Mouse (Mus musculus): ENCODE measurements around the gene Socs1.
A peak's percentile ranks its signal among the peaks of the same experiment; 100 is the strongest.
"Not testable (repeated sequence)": the region's sequence is repeated elsewhere in the genome, so short reads cannot be mapped to it uniquely, and the experiment has no call there.

Socs1 gene

DNA sequence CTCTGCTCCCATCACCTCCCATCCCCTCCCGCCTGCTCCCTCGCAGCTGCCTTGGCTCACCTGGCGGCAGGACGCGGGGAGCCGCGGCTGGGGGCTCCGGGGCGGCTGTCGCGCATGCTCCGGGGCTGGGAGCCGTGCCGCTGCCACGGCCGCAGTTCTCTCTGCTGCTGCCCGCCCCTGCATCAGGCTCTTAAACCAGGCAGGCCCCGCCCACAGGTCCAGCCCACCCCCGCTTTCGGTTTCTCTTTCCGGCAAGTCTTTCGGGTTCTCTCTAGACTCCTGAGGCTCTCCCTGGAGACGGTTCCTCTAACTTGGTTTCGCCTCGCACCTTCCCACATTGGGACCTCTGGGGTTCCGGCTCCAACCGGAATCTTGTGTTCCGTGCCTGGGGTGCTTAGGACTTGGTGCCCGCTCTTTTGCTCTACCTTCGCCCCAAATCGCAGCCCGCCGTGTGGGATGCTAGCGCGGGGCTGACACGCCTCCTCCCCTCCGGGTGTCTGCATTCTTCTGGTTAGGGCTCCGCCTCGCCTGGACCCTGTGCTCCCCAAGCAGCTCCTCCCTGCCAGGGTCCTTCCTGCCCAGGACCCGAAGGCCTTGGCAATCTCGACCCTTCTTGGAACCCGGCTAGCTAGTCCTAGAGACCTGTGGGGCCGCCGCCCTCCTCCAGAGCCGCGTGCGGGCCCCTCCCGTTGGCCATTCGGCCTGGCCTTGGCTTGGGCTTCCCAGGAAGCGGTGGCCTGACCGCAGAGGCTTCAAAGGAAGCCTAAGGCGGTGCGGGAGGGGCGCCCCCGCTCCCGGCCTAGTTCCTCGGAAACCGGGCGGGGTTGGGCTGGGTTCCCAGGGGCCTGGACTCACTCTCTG, at the start of gene Socs1:
Socs1 (minus strand) TSS at position 166 of the 861 bp plus-strand sequence.
- DNase-seq (ENCODE audit: low spot score in 2 of 2) = peak; percentile 71 to 77

DNA sequence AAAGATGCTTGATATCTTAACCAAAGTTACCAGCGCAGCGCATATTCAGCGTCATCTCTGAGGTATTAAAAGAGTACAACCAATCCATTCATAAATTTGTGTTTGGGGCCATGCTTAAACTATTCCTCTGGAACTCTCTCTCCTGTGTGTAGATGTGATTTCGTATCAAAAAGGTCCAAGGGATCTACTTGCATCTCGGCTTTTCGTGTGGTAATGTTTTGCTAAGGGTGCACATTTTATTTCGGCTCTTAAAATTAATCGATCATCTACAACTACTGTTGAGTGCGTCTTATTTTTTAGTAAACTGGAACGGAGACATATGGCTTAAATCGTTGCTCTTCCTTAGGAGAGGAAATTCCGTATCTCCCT, 49.2 kb upstream of the Socs1 start:
- DNase-seq (ENCODE audit: low spot score in 2 of 2) = no peak

DNA sequence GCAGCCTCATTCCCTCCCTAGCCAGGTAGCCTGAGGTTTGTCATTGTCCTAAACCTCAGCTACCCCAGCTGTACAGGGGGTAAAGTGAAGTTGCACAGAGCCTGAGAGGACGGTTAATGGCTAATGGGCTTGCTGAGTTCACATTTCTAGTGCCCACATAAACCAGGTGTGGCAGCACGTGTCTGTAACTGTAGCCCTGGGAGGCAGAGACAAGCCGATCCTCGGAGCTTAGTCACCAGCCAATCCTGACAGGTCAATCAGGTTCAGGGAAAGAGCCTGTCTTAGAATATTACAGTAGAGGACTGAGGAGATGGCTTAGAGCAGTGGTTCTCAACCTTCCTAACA, 43.1 kb upstream of the Socs1 start:
- no peak for DNase-seq (ENCODE audit: low spot score in 2 of 2)

DNA sequence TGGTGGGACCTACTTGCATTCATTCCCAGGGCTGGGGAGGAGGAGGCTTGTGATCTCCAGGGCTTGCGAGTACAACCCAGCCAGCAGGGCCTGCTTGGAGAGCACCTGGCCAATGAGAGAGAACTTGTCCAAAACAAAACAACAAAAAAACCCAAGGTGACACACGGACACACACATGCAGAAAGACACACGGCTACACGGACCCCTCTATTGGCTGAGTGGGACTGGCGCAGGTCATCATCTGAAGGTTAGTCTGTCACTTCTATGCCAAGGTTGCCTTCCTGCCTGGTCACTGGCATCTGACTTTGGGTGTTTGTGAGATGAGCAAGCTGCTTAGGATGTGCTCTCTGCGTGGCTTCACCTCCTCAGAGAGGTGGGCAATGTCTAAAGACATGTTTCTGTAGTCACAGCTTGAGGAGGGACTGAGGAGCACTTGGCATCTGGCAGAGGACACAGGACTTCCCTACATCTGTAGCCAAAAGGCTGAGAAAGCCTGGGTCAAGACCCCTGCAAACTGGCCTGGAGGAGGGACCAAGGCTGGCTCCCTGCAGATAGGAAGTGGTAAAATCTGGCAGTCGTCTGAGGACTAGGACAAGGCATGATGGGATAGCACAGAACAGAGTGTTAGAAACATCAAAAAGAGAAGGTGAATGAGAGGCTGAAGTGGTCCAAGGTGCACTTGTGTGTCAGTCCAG, 42.6 kb upstream of the Socs1 start:
- no peak for DNase-seq (ENCODE audit: low spot score in 2 of 2)

DNA sequence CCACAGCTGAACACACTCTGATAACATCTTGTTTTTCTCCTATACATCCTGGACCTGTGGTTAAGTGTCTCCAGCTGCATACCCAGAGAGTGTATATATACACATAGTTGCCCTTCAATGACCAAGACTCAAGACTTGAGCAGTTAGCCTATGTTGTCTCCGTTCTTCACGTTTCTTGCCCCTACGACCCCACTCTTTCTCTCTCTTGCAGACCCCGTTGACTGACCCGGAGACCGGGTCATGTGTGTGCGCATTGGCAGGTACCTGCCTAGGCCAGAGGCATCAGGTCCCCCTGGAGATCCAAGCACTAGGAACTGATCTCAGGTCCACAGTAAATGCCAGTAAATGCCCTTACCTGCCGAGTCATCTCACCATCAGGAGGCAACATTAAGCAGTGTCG, 41.9 kb upstream of the Socs1 start:
- no peak for DNase-seq (ENCODE audit: low spot score in 2 of 2)

DNA sequence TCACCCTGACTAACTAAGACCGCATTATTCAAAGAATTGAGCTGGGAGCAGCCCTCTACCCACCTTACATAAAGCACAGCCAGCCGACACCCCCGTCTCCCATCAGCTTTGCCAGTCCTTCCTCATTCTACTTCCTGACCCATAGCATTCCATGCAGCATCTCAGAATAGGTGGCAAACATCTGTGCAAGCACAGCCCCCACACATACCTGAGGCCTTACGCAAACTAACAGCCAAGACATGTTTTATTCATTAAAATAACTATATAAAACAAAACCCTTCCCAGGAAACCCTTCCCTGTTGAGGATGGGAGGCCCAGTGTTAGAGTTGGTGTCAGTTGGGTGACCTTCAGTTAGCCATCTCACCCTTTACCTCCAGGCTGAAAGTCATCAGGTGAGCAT, 40.5 kb upstream of the Socs1 start:
- no peak for DNase-seq (ENCODE audit: low spot score in 2 of 2)

DNA sequence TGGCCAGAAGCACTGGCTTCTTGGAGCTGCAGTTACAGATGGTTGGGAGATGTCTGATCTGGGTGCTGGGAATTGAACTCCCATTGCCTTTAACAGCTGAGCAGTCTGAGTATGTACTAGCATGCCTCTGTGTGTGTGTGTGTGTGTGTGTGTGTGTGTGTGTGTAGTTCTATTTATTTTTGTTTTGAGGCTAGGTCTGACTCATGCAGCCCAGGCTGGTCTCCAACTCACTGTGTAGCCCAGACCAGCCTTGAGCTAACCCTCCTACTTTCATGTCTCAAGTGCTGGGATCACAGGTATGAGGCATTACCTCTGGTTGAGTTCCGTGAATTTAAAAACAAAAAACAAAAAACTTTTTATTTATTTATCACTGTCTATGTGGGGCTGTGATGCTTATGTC, 39.2 kb upstream of the Socs1 start:
- peak; percentile 10 to 17 for DNase-seq (ENCODE audit: low spot score in 2 of 2)

DNA sequence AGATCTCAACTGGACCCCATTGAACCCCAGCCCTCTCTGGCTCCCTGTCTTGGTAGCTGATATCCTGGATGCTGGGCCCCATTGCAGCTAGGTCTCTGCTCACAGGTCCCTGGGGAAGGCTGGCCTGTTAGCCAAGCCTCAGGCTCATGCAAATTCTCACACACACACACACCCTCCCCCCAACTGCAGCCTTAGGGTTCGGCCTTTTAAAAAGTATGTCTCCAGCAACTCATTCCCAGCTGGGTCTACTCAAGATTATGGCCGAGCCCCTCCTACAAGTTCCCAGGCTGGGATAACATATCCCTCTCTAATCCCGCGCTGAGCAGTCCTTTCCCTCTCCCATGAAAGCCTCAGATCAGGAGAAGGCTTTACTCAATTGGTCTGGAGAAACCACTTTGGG, 36.1 kb upstream of the Socs1 start:
- DNase-seq (ENCODE audit: low spot score in 2 of 2) = no peak

DNA sequence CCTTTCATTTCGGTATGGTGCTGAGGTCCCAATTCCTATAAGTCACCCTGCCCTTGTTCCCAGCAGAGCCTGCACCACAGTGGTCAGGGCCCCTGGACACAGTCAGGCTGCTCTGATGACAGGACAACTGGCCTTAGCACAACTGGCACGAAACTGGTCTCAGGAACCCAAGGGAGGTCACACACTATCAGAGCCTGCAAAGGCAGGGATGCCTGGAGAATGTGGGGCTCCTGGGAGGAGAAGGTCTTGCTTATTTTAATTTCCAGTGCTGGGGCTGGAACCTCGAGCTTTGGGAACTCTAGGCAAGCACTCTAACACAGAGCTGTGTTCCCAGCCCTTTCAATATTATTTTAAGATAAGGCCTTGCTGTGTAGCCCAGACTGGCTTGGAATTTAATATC, 34.6 kb upstream of the Socs1 start:
- no peak for DNase-seq (ENCODE audit: low spot score in 2 of 2)

DNA sequence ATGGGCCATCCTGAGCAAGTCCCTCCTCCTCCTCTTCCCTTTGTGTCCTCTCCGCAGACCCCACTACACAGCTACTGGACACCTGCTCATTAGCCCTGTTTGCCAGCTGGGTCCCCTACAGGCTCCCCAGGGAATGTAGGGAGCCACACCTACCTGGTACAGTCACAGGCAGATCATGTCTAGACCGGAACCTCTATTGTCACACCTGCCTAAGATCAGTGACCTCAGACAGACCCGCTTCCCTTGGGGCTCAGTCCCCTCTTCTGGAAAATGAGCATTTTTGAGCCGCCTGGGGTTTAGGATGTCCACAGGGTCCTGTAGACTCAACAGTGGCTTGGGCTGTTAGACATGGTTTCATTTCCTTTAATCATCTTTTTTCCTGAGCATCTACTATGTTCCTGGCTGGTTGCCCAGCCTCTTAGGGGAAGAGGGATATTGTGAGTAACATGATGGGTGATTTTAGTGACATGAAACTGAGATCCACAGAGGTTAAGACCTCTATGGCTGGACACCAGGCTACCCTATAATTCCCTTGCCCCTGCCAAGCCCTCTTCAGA, 33.3 kb upstream of the Socs1 start:
- DNase-seq (ENCODE audit: low spot score in 2 of 2) = no peak

DNA sequence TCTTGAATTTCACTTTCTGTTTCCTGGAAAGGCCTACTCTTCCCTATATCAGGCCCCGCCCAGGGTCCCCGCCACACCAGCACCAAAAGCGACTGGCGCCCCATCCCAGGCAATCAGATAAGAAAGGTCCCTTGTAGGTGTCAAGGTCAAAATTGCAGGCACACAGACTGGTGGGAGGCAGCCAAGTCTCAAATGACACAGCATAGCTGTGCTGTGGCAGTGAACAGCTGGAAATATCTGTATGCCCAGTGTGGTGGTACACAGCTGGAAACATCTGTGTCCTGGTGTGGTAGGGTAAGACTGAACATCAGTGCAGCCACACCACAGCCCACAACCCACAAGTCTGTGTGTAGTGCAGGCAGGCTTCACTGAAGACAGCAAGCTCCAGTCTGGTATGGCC, 29.5 kb upstream of the Socs1 start:
- DNase-seq (ENCODE audit: low spot score in 2 of 2) = no peak

DNA sequence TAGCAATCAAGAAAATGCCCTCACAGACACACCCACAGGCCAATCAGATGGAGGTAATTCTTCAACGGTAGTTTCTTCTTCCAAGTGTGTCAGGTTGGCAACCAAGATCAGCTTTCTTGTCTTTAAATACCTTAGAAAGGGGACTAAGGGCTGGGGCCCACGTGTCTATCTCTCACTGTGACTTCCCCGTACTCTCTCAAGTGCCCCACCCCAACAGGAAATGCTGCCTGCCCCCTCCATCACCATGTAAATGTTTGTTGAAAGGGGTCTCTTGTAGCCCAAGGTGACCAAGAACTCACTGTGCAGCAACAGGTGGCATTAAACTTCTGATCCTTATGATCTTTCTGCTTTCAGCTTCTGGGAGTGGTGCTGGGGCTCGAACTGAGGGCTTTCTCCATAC, 28.4 kb upstream of the Socs1 start:
- DNase-seq (ENCODE audit: low spot score in 2 of 2) = no peak

DNA sequence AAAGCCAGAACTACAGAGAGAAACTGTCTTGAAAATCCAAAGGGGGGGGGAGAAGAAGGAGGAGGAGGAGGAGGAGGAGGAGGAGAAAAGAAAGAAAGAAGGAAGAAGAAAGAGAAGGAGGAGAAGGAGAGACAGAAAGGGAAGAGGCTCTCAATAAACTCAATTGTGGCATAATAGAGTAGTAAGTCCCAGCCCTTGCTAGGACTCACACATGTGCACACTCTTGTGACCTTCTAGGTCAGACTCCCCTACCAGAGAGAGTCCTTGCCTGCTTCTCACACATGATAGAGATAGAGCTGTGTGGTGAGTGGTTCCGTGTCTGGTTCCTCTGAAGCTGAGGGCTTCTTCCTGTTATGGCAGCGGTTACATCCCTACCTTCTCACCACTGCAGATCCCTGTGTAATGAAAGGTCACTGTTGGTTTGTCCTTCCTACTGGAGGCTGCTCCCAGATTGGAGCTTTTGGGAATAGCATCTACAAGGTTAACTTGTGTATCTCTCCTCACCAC, 27.6 kb upstream of the Socs1 start, which contains the start of gene Gm11172:
Gm11172 (plus strand) TSS at position 51 of the 507 bp plus-strand sequence.
- DNase-seq (ENCODE audit: low spot score in 2 of 2) = no peak

DNA sequence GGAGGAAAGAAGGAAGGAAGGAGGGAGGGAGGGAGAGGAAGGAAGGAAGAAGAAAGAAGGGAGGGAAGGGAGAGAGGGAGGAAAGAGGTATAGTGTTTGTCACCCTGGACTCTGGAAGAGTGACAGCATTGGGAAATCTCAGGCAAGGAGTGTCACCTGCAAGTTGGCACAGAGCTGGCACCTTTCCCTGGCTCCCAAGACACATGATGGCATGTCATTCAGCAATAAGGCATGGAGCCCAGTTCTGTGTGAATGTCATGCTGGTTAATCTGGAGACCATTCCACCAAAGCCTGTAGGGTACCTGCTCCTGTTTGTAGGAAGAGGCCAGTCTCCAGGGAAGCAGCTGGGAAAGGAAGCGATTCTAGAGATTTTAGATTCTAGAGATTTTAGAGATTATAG, 25.0 kb upstream of the Socs1 start:
- DNase-seq (ENCODE audit: low spot score in 2 of 2) = no peak

DNA sequence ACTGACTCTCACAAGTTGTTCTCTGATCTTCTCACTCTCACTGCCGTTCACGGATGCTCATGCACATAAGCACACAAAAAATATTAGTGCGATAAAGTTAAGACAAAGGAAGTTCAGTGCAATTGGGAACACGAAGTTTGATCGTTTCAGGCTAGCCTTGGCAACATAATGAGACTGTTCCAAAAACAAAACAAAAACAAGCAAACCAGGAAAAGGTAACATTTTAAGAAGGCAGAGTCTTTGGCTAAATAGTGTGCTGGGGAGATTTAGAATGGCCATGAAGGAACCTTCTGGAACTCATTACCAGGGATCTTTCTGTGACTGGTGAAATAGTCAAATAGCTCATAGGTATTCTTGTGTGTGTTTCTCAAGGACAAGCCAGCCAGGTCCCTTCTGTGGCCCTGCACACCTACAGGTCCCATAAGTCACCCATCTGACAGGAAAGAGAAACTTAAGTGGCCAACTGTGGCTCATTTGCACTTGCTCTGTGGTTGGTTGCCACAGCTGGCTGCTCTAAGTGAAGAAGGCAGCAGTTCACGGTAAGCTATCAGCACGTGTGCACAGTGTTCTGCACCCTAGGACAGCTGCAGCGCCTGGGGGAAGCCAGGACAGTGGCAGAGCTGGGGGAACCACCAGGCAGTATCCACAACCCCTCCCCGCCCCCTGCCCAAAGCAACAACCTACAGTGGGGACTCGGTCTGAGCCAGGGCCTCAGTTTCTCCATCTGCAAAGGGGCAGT, 20.6 kb upstream of the Socs1 start, which contains the start of gene Prm1:
Prm1 (minus strand) TSS at position 51 of the 739 bp plus-strand sequence.
- DNase-seq (ENCODE audit: low spot score in 2 of 2) = no peak

DNA sequence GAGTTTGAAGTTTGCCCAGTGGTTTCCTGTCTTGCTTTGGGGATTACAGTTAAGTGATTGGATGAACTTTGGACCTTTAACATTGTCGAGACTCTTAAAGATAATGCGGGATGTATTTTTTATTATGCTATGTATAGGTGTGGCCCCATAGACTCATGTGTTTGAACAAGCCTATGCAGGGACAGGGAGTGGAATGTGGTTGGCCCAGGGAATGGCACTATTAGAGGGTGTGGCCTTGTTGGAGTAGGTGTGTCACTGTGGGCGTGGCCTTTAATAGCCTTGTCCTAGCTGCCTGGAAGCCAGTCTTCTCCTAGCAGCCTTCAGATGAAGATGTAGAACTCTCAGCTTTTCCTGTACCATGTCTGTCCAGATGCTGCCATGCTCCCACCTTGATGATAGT, 17.1 kb upstream of the Socs1 start:
- DNase-seq (ENCODE audit: low spot score in 2 of 2) = not testable (repeated sequence)

DNA sequence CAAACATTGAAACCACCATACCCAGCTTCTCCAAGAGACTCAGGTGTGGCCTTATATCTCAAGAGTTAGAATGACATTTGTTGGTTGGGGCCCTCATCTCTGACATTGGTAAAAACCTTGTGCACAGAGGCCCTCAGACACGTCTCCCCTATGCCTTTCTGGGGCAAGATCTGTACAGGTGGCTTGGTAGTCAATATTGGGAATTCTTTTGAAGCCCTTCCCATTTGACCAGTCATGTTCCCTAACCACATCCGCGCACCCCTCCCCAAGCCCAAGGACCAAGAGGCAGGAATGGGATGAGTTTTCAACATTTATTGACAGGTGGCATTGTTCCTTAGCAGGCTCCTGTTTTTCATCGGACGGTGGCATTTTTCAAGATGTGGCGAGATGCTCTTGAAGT, 10.7 kb upstream of the Socs1 start, which contains the start of gene Prm2:
Prm2 (minus strand) TSS at position 101 of the 400 bp plus-strand sequence.
- DNase-seq (ENCODE audit: low spot score in 2 of 2) = no peak

DNA sequence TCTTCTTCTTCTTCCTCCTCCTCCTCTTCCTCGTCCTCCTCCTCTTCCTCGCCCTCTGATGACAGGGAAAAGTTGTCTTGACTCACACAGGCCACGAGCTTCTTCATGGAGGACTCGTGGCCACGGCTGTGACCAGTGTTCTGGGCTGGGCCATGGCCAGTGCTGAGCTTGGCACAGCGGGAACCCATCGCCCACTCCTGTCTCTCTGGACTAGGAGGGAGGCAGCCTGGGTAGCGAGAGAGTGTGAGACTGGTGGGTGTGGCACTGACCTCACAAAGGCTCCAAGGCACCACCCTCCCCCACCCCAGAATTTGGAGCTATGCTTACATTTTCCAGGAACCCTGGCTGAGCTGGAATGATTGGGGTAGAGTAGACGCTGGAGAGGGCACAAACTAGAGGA, 5.4 kb upstream of the Socs1 start, which contains the start of gene Prm3:
Prm3 (minus strand) TSS at position 213 of the 400 bp plus-strand sequence.
- DNase-seq (ENCODE audit: low spot score in 2 of 2) = no peak

DNA sequence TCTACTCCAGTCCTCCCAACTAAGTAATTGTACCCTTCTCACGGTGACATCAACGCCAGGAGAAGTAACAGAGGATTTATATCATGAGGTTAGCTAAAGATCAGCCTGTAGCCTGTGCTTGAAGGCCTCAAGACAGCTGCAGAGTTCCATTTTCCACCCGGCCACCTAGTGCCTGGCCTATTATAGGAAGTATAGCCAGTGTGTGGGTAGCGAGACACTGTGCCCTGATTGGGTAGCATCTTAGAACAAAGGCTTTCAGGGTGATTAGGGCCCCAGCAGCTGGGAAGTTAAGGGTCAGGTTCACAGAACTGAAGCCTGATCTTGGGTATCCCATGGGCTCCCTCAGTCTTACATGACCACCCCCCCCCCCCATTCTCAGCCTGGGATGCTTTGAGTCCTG, 3.5 kb upstream of the Socs1 start:
- no peak for DNase-seq (ENCODE audit: low spot score in 2 of 2)

DNA sequence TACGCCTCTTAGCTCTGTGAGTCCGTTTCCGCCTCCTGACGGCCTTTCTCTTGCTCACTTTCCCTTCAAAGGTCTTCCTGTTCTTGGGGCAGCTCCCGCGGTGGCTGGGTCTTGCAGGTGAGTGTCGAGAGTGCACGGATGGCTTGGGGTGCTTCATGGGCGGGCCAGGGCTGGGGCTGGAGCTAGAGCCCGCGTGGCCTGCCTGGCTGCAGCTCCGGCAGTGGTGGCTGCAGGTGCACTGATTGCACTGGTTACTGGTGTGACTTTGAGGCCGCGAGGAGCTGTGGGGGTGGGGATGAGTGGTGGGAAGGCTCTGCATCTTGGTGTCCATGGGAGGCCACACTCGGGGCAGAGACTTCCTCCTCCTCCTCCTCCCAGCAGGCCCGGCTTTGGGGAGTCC, 2.9 kb upstream of the Socs1 start, which contains the start of gene Tnp2:
Tnp2 (minus strand) TSS at position 390 of the 400 bp plus-strand sequence.
- DNase-seq (ENCODE audit: low spot score in 2 of 2) = no peak

DNA sequence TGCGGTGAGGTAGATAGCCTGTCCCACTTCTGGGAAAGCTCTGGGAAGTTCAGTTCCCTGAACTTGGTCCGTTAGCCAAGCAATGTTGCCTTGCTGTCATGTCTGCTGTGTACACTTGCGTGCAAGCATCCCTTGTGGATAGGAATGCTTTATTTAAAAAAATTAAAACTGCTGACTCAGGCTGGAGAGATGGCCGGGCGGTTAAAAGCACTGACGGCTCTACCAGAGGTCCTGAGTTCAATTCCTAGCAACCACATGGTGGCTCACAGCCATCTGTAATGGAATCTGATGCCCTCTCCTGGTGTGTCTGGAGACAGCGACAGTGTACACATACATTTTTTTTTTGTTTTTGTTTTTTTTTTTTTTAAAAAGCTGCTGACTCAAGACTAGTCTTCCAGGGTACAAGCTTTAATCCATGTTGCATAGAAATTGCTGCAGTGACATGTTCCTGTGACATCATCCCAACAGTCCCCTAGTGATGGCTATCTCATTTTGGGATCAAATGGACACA, 2.3 kb upstream of the Socs1 start:
- no peak for DNase-seq (ENCODE audit: low spot score in 2 of 2)

Measured in right cerebral cortex, adult 2 months (tissue).